Mouse (Mus musculus): ENCODE measurements around the gene Srsf10.

The Srsf10 gene

GRCm38 (mm10) chr4:135886184-135886583, 30.6 kb downstream of the Srsf10 start:
- DNase-seq = no peak

GRCm38 (mm10) chr4:135888448-135889057, 33.0 kb downstream of the Srsf10 start:
- no peak for DNase-seq

DNA sequence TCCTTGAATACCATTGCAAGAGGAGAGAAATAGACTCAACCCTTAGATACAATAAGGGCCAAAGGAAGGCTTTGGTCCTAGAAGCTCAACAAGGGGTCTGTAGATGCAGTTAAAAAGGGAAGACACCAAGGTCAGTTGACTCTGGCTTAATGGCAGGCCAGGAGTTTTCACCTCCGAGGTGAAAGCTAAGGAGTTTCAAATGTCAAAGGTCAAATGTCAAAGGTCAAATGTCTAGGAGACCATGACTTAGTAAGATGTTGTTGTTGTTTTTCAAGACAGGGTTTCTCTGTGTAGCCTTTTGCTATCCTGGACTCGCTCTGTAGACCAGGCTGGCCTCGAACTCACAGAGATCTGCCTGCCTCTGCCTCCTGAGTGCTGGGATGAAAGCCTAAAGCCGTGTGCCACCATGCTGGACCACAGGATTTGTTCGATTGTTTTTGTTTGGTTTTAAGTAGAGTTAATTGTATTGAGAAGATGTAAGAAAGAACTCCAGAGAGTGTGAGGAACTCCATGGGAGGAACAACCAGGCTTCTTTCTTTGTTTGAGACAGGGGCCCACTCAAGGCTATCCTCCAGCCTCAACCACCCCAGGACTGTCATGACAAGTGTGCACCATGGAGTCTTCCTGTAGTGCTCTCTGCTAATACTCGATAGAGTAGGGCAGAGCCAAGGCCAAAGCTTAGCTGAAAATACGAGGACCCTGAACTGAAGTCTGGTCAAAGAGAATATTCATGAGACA, 33.8 kb downstream of the Srsf10 start:
- no peak for DNase-seq

GRCm38 (mm10) chr4:135889884-135890283, 34.3 kb downstream of the Srsf10 start:
- peak; percentile 85 for DNase-seq

GRCm38 (mm10) chr4:135891539-135891938, 36.0 kb downstream of the Srsf10 start:
- no peak for DNase-seq

GRCm38 (mm10) chr4:135892884-135893283, 37.3 kb downstream of the Srsf10 start:
- no peak for DNase-seq

DNA sequence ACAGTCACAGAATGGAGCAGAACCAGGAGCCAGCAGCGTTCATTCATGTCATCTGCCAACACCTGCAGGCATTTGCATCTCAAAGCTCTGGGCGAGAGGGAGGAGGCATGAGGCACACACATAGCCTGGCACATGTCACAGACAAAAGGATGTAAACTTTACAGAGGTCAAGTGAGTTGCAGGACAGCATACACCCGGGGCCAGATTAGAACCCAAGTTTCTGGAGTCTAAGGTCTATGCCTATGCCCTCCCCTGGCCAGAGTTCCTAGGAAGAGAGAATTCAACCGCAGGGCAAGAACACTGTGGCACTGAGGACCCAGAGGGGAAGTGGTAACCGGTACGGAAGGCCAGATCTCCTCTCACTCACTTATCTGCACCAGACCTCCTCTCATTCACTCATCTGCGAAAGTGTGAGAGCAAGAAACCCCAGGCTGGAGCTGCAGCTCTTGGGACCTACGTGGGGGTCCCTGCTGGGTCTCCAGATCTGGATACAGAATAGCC, 39.6 kb downstream of the Srsf10 start, which contains the start of gene Cnr2:
Gene Cnr2, plus strand, starts transcription at position 324 of the 501 bp plus-strand sequence.
- no peak for DNase-seq

DNA sequence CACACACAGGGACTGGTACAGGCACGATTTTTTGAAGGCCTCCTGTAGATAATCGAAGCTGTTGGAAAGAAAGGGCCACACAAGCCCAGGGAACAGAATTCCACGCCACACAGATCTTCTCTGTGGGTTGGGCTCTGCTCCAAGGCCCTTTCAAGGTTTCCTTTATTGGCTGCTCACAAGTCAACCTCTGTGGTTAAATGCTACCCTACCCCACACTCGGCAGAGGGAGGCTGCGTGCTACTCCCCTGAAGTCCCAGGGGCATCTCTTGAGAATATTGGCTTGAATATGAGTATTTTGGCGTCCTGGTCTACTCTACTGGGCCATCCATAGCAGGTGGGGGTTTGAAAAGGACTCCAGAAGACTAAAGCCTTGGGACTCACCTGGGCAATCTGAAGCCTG, 40.6 kb downstream of the Srsf10 start:
- no peak for DNase-seq

- no peak for DNase-seq
Measured at GRCm38 (mm10) chr4:135898380-135899049, 43.0 kb downstream of the Srsf10 start.

GRCm38 (mm10) chr4:135899050-135899448, 43.5 kb downstream of the Srsf10 start:
- DNase-seq = no peak

- DNase-seq = no peak
Measured at GRCm38 (mm10) chr4:135900008-135900407, 44.5 kb downstream of the Srsf10 start.

GRCm38 (mm10) chr4:135902606-135903242, 47.2 kb downstream of the Srsf10 start:
- DNase-seq = no peak

- no peak for DNase-seq
Measured at GRCm38 (mm10) chr4:135904810-135905209, 49.3 kb downstream of the Srsf10 start.

GRCm38 (mm10) chr4:135906633-135907032, 51.1 kb downstream of the Srsf10 start:
- DNase-seq = no peak

- DNase-seq = no peak
Measured at GRCm38 (mm10) chr4:135909326-135910066, 53.9 kb downstream of the Srsf10 start.

GRCm38 (mm10) chr4:135911531-135911930, 56.0 kb downstream of the Srsf10 start:
- no peak for DNase-seq

GRCm38 (mm10) chr4:135912164-135912563, 56.6 kb downstream of the Srsf10 start:
- DNase-seq = no peak

GRCm38 (mm10) chr4:135912835-135913234, 57.3 kb downstream of the Srsf10 start:
- DNase-seq = peak; percentile 51

DNA sequence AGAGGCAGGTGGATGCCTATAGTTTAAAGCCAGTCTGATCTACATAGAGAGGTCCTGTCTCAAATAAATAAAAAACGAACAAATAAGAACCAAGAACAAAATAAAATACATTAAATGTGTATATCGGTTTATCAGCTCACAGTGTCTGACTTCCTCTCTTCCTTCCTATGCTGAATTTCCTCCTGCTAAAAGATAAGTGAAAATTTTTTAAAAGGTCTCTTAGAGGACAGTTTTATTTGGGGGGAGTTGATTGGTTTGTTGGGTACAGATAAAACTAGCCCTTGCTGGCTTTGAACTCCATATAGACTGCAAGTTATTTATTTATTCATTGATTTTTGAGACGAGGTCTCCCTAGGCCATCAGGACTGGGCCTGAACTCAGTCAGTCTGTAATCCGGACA, 57.9 kb downstream of the Srsf10 start:
- no peak for DNase-seq

DNA sequence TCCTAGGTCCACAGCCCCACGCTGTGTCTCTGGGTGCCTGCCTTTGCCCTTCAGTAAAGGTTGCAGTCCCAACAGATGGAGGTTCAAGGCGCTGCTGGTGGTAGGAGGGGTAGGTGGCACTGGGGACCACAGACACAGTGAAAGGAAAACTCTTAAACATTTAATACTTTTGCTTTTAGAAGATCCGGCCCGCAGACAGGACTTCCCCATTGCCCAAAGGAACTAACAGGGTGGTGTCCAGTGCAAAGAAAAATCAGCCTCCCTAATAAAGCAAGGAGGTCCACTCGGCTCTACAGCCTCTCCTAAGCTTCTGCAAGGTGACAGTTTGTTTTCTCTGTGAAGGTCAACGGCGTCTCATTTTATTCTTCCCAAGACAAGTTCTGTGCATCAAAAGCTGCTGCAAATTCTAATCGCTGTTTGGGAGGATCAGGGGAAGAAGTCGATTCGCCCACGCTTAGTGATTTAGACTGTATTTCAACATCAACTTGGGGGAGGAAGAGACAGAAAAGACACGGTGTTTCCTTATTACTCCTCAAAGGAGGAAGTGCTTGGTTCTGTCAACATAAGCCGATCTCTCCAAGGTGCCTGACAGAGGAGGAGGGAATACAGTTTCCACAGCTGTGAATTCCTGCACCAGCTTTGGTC, 63.2 kb downstream of the Srsf10 start:
- no peak for DNase-seq

DNA sequence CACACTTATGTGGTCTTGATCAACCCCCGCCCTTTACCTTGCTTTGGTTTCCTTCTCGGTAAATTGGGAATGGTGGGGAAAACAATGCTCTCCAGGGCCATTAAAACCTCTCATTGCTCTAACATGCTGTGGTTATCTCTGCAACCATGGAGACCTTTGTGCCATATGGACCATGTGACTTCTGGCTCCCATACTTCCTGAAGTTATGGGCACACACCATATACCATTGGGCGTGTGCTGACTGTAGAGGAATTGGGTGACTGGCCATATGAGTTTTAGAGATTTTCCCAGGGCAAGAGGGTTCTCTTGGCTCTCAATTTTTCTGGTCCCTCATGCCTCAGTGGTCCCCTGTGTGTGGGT, 63.7 kb downstream of the Srsf10 start:
- DNase-seq = no peak

Data from embryo, embryonic 11 days (tissue).